Mouse (Mus musculus): ENCODE measurements around the gene Dach2.

- TF ChIP-seq CTCF (IDR thresholded peaks at IDR 0.05; ENCODE audit: low read depth) (no peak), EP300 (optimal IDR thresholded peaks at IDR 0.05) (no peak)
Measured at GRCm38 (mm10) chrX:113298031-113298430, 721 bp downstream of the Dach2 start.

All from stomach, postnatal 0 days (tissue).